Mouse (Mus musculus): ENCODE measurements around the gene Hist1h3e. TPM values are rescaled to one million over a fixed set of nuclear protein-coding genes. Genes with fewer than 3 reads are reported as not detected.
A peak's percentile ranks its signal among the peaks of the same experiment; 100 is the strongest.
"Not testable (repeated sequence)": the region's sequence is repeated elsewhere in the genome, so short reads cannot be mapped to it uniquely, and the experiment has no call there.

Hist1h3e gene
- polyA plus RNA-seq, 1 experiment from 2014 or later: 0.26 TPM

GRCm38 (mm10) chr13:23542999-23543607 lies 19.1 kb downstream of the Hist1h3e start, which contains the start of gene Hist1h2bh:
Hist1h2bh (minus strand) TSS chr13:23543392.
- H3K4me3 ChIP-seq (ENCODE audit: inconsistent target): peak within 1 kb of the TSS; percentile 43
- not testable (repeated sequence) for H3K79me2 ChIP-seq (ENCODE audit: inconsistent target); H3K36me3 ChIP-seq (ENCODE audit: inconsistent target)
- WGBS (ENCODE audit: missing documents): 2% methylated on average over 18 of the region's 42 CpGs
- peak within 1 kb of the TSS; percentile 84 for H3K27ac ChIP-seq

- WGBS (ENCODE audit: missing documents): 0% methylated on average over 2 of the region's 3 CpGs
- Histone ChIP-seq H3K4me3 (ENCODE audit: inconsistent target) (peak overlapping the region; percentile 43), H3K27ac (peak overlapping the region; percentile 84)
- H3K79me2 ChIP-seq (ENCODE audit: inconsistent target); H3K36me3 ChIP-seq (ENCODE audit: inconsistent target): not testable (repeated sequence)
Observed at GRCm38 (mm10) chr13:23542225-23542980, 19.8 kb downstream of the Hist1h3e start.

DNA sequence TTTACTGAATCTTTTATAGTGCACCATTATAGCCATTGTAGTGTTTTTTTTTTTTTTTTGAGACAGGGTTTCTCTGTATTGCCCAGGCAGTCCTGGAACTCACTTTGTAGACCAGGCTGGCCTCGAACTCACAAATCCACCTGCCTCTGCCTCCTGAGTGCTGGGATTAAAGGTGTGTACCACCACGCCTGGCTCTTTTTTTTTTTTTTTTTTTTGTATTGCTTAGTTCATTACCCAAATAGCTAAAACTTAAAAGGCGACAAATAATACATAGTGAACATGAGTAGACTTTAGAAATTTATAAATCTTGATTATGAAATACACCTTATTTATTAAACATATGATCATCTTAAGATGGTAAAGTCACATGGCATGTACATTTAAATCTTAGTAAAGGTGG lies 20.7 kb downstream of the Hist1h3e start:
- 60% methylated on average over 1 of the region's 3 CpGs for WGBS (ENCODE audit: missing documents)
- peak overlapping the region; percentile 43; the same call in 1 of the 2 replicates for H3K4me3 ChIP-seq (ENCODE audit: inconsistent target)
- no peaks in the 10 kb centered on the region for H3K79me2 ChIP-seq (ENCODE audit: inconsistent target)
- no peaks in the 10 kb centered on the region for H3K36me3 ChIP-seq (ENCODE audit: inconsistent target)
- H3K27ac ChIP-seq: no peak overlapping the region

GRCm38 (mm10) chr13:23539821-23540220 lies 22.3 kb downstream of the Hist1h3e start:
- no CpG with 5 or more reads among the region's 1 CpGs for WGBS (ENCODE audit: missing documents)
- not testable (repeated sequence) for H3K36me3 ChIP-seq (ENCODE audit: inconsistent target); H3K4me3 ChIP-seq (ENCODE audit: inconsistent target); H3K27ac ChIP-seq; H3K79me2 ChIP-seq (ENCODE audit: inconsistent target)

GRCm38 (mm10) chr13:23538249-23538648 lies 23.9 kb downstream of the Hist1h3e start:
- Histone ChIP-seq H3K36me3 (ENCODE audit: inconsistent target) (no peaks in the 10 kb centered on the region), H3K27ac (no peak overlapping the region; the same call in 1 of the 2 replicates), H3K4me3 (ENCODE audit: inconsistent target) (no peak overlapping the region), H3K79me2 (ENCODE audit: inconsistent target) (no peaks in the 10 kb centered on the region)
- 79% methylated on average over 5 of the region's 5 CpGs for whole genome bisulfite sequencing (ENCODE audit: missing documents)

DNA sequence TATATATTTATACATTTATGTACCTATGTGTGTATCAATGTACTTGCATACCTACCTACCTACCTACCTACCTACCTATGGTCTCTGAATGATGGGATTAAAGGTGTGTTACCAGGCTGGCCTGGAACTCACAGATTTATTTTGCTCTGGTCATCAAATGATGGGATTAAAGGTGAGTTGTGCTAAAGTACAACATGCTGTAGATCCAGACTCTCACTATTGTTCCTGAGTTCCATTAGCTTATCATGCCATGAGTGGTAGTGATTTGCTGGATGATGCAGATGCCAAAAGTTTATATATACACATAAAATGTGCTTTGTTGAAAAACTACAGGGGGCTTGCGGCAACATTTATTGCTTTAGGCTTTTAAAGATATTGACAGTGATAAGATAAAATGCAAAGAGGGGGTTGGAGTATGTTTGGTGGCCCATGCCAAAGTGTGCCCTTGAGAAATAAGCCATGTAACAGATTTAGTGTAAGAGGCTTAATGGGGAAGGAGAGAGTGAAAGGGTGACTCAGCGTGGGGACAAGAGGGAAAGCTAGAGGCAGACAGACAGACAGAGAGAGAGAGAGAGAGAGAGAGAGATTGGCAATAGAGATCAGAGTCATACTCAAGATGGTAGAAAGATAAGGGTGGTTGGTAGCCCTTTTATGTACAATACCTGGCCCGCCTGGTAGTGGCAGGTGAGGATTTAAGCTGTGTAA lies 25.0 kb downstream of the Hist1h3e start:
- 75% methylated on average over 2 of the region's 3 CpGs for WGBS (ENCODE audit: missing documents)
- no peaks in the 10 kb centered on the region for H3K36me3 ChIP-seq (ENCODE audit: inconsistent target)
- H3K4me3 ChIP-seq (ENCODE audit: inconsistent target): peak overlapping the region; percentile 39; the same call in 1 of the 2 replicates
- H3K79me2 ChIP-seq (ENCODE audit: inconsistent target): no peaks in the 10 kb centered on the region
- peak overlapping the region; percentile 51; the same call in 1 of the 2 replicates for H3K27ac ChIP-seq

GRCm38 (mm10) chr13:23536076-23536822 lies 25.9 kb downstream of the Hist1h3e start:
- Histone ChIP-seq H3K36me3 (ENCODE audit: inconsistent target) (no peaks in the 10 kb centered on the region), H3K79me2 (ENCODE audit: inconsistent target) (no peaks in the 10 kb centered on the region), H3K27ac (peak overlapping the region; percentile 51), H3K4me3 (ENCODE audit: inconsistent target) (peak overlapping the region; percentile 39)
- 45% methylated on average over 7 of the region's 7 CpGs for WGBS (ENCODE audit: missing documents)

DNA sequence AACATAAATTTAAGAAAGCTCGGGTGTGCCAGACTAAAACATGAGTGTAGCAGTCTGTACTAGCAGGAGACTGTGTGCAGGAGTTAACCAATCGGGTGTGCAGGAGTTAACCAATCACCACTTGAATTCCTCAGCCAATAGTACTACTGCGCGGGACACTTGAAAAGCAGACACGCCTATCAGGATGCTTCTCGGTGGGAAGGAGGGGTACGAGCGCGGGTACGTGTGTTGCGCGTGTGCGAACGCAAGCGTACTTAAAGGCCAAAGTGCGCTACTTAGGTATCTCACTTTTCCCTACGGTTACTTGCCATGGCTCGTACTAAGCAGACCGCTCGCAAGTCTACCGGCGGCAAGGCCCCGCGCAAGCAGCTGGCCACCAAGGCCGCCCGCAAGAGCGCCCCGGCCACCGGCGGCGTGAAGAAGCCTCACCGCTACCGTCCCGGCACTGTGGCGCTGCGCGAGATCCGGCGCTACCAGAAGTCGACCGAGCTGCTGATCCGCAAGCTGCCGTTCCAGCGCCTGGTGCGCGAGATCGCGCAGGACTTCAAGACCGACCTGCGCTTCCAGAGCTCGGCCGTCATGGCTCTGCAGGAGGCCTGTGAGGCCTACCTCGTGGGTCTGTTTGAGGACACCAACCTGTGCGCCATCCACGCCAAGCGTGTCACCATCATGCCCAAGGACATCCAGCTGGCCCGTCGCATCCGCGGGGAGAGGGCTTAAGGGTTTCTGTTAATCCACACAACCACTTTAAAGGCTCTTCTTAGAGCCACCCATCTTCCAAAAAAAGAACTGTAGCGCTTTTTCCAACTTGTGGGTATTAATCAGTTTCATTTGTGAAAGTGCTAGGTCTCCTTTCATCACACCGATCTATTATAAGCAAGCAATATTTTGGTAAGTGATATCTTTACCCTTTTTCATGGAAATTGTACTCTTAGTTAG lies 26.8 kb downstream of the Hist1h3e start, which contains the start of gene Hist1h3g:
Gene Hist1h3g, plus strand, starts transcription at position 286 of the 939 bp plus-strand sequence.
- H3K79me2 ChIP-seq (ENCODE audit: inconsistent target); H3K36me3 ChIP-seq (ENCODE audit: inconsistent target): not testable (repeated sequence)
- H3K4me3 ChIP-seq (ENCODE audit: inconsistent target): peak within 1 kb of the TSS; percentile 41
- H3K27ac ChIP-seq: peak within 1 kb of the TSS; percentile 89
- WGBS (ENCODE audit: missing documents): under 1% methylated on average over 22 of the region's 62 CpGs

- peak overlapping the region; percentile 89 for H3K27ac ChIP-seq
- no peaks in the 10 kb centered on the region for H3K36me3 ChIP-seq (ENCODE audit: inconsistent target)
- H3K79me2 ChIP-seq (ENCODE audit: inconsistent target): no peaks in the 10 kb centered on the region
- H3K4me3 ChIP-seq (ENCODE audit: inconsistent target): peak overlapping the region; percentile 41
- WGBS (ENCODE audit: missing documents): 1% methylated on average over 15 of the region's 15 CpGs
Observed at GRCm38 (mm10) chr13:23534368-23535131, 27.6 kb downstream of the Hist1h3e start.

- H3K36me3 ChIP-seq (ENCODE audit: inconsistent target); H3K79me2 ChIP-seq (ENCODE audit: inconsistent target): not testable (repeated sequence)
- peak within 1 kb of the TSS; percentile 41 for H3K4me3 ChIP-seq (ENCODE audit: inconsistent target)
- WGBS (ENCODE audit: missing documents): 4% methylated on average over 12 of the region's 53 CpGs
- peak within 1 kb of the TSS; percentile 91 for H3K27ac ChIP-seq
Observed at GRCm38 (mm10) chr13:23533560-23534367, 28.4 kb downstream of the Hist1h3e start, which contains the start of gene Hist1h2af. Hist1h2af (plus strand) TSS chr13:23533906.

GRCm38 (mm10) chr13:23532262-23533075 lies 29.7 kb downstream of the Hist1h3e start:
- Histone ChIP-seq H3K79me2 (ENCODE audit: inconsistent target) (no peaks in the 10 kb centered on the region), H3K4me3 (ENCODE audit: inconsistent target) (peak overlapping the region; percentile 37), H3K36me3 (ENCODE audit: inconsistent target) (no peaks in the 10 kb centered on the region), H3K27ac (peak overlapping the region; percentile 91)
- WGBS (ENCODE audit: missing documents): 36% methylated on average over 9 of the region's 9 CpGs
